ENCODE assay signal across 18 mouse cellular contexts in genomic region chr1:189784503-189784902, GRCm38 (mm10). TPM values are rescaled to one million over a fixed set of nuclear protein-coding genes. Genes with fewer than 3 reads are reported as not detected.
A peak's percentile ranks its signal among the peaks of the same experiment; 100 is the strongest.
DNase-seq lines count a peak whose midpoint lies in the region; ATAC-seq and TF ChIP-seq lines count a peak whose summit lies in the region.
"Had no signal": no experiment of that assay in that cellular context is flagged by ENCODE, and none has a peak within 500 bp of the region (broad histone marks: within the 10 kb centered on the region; RNA-seq: fewer than 3 reads in every experiment).

No protein-coding gene starts in this region.

- TF ChIP-seq CTCF in lung, adult 2 months (IDR thresholded peaks at IDR 0.05; ENCODE audit: insufficient read depth, low read length): no peak

- intact Hi-C loops in heart, postnatal 10 days (cut with DNase I): no loop called here

- peaks cover 46% of the 10 kb centered on the region for H3K4me1 ChIP-seq in limb, embryonic 15.5 days
- H3K4me1 ChIP-seq in limb, embryonic 10.5 days: peaks cover 17% of the 10 kb centered on the region
- peaks cover 55% of the 10 kb centered on the region for H3K4me1 ChIP-seq in embryonic facial prominence, embryonic 15.5 days
- H3K4me1 ChIP-seq in lung, adult 2 months (ENCODE audit: control insufficient read depth, insufficient read depth, low read length): peaks cover 12% of the 10 kb centered on the region
- H3K4me1 ChIP-seq in stomach, embryonic 15.5 days: peaks cover 33% of the 10 kb centered on the region

- H3K9ac ChIP-seq in limb, embryonic 15.5 days: no peak overlapping the region
- H3K9ac ChIP-seq in embryonic facial prominence, embryonic 15.5 days: no peak overlapping the region
- no peak overlapping the region for H3K9ac ChIP-seq in stomach, embryonic 15.5 days
- H3K9ac ChIP-seq: hindbrain, embryonic 14.5 days; midbrain, embryonic 13.5 days had no signal

- no peak overlapping the region for H3K4me3 ChIP-seq in limb, embryonic 15.5 days
- H3K4me3 ChIP-seq in limb, embryonic 10.5 days: no peak overlapping the region
- H3K4me3 ChIP-seq in embryonic facial prominence, embryonic 15.5 days (replicated peaks): no peak overlapping the region
- no peak overlapping the region for H3K4me3 ChIP-seq in lung, adult 2 months (replicated peaks; ENCODE audit: extremely low read depth, low read depth, low read length)
- no peak overlapping the region for H3K4me3 ChIP-seq in stomach, embryonic 15.5 days (replicated peaks)
- H3K4me3 ChIP-seq: erythroblast, embryonic 14.5 days; midbrain, embryonic 13.5 days had no signal

- H3K9me3 ChIP-seq in limb, embryonic 15.5 days: no peaks in the 10 kb centered on the region
- no peaks in the 10 kb centered on the region for H3K9me3 ChIP-seq in limb, embryonic 10.5 days (replicated peaks)
- H3K9me3 ChIP-seq in embryonic facial prominence, embryonic 15.5 days (replicated peaks): no peaks in the 10 kb centered on the region
- no peaks in the 10 kb centered on the region for H3K9me3 ChIP-seq in stomach, embryonic 15.5 days
- H3K9me3 ChIP-seq: midbrain, embryonic 13.5 days had no signal

- DNase-seq in limb, embryonic 10.5 days (ENCODE audit: low spot score): no peak
- DNase-seq in lung, adult 2 months: peak; percentile 17
- DNase-seq in heart, postnatal 10 days: no peak
- no peak for DNase-seq in right cerebral cortex, adult 2 months (ENCODE audit: low spot score in 2 of 2)
- DNase-seq: adrenal gland, postnatal 25 days; cerebellum, adult 9-10 months; kidney, adult 8-10 months; right cerebral cortex, postnatal 14 days had no signal

- 0 out of 2 replicates have a peak, but pooled peaks cover 9% of the 10 kb centered on the region for H3K36me3 ChIP-seq in limb, embryonic 15.5 days
- no peaks in the 10 kb centered on the region for H3K36me3 ChIP-seq in limb, embryonic 10.5 days
- H3K36me3 ChIP-seq in embryonic facial prominence, embryonic 15.5 days: no peaks in the 10 kb centered on the region
- H3K36me3 ChIP-seq in stomach, embryonic 15.5 days: no peaks in the 10 kb centered on the region
- H3K36me3 ChIP-seq: midbrain, embryonic 13.5 days had no signal

- no peak overlapping the region for H3K4me2 ChIP-seq in limb, embryonic 15.5 days
- H3K4me2 ChIP-seq in embryonic facial prominence, embryonic 15.5 days (replicated peaks): no peak overlapping the region
- H3K4me2 ChIP-seq in stomach, embryonic 15.5 days: no peak overlapping the region
- H3K4me2 ChIP-seq: hindbrain, embryonic 14.5 days; liver, embryonic 11.5 days; midbrain, embryonic 13.5 days had no signal

- no peak for TF ChIP-seq POLR2A in lung, adult 2 months (IDR thresholded peaks at IDR 0.05; ENCODE audit: borderline replicate concordance, extremely low read depth, low read depth, low read length)

- no peaks in the 10 kb centered on the region for H3K27me3 ChIP-seq in limb, embryonic 15.5 days
- no peaks in the 10 kb centered on the region for H3K27me3 ChIP-seq in limb, embryonic 10.5 days (ENCODE audit: low read depth, poor library complexity, severe bottlenecking)
- no peaks in the 10 kb centered on the region for H3K27me3 ChIP-seq in embryonic facial prominence, embryonic 15.5 days
- H3K27me3 ChIP-seq in stomach, embryonic 15.5 days (replicated peaks): no peaks in the 10 kb centered on the region

- H3K27ac ChIP-seq in limb, embryonic 15.5 days: peak overlapping the region; percentile 65
- no peak overlapping the region for H3K27ac ChIP-seq in limb, embryonic 10.5 days
- peak overlapping the region; percentile 44; the same call in 1 of the 2 replicates for H3K27ac ChIP-seq in embryonic facial prominence, embryonic 15.5 days (replicated peaks)
- peak overlapping the region; percentile 1; the same call in 1 of the 2 replicates for H3K27ac ChIP-seq in stomach, embryonic 15.5 days
- H3K27ac ChIP-seq: hindbrain, embryonic 14.5 days; macrophage; midbrain, embryonic 13.5 days had no signal

- no peak for ATAC-seq in limb, embryonic 15.5 days (ENCODE audit: insufficient number of reproducible peaks, low FRiP score, low TSS enrichment, low read depth)
- no peak for ATAC-seq in embryonic facial prominence, embryonic 15.5 days (ENCODE audit: insufficient number of reproducible peaks, low FRiP score, low TSS enrichment, low read depth)
- no peak for ATAC-seq in stomach, embryonic 15.5 days (ENCODE audit: insufficient read depth, low FRiP score, low read depth)
- ATAC-seq: activated CD4-positive, CD25-positive, alpha-beta regulatory T cell, adult 4 months; CD4-positive, CD25-positive, alpha-beta regulatory T cell, adult 4 months; midbrain, embryonic 13.5 days had no signal

- WGBS in limb, embryonic 15.5 days: 46% methylated on average over 7 of the region's 7 CpGs
- WGBS in limb, embryonic 10.5 days: 83% methylated on average over 7 of the region's 7 CpGs
- WGBS in embryonic facial prominence, embryonic 15.5 days: 48% methylated on average over 7 of the region's 7 CpGs
- 57% methylated on average over 7 of the region's 7 CpGs for WGBS in lung, adult 2 months
- 27% methylated on average over 7 of the region's 7 CpGs for WGBS in stomach, embryonic 15.5 days

RNA-seq across cellular contexts. Expression of gene Ptpn14, which starts 56.4 kb away (rescaled TPM):
- 11.8 and 12.9 TPM in 2 replicates for polyA plus RNA-seq in limb, embryonic 15.5 days (2015; fragmentation: Nextera tagmentation; extraction: Ambion mirVana)
- polyA plus RNA-seq in limb, embryonic 10.5 days (2016; fragmentation: Nextera tagmentation; extraction: Ambion mirVana): 5.4 and 6.3 TPM in 2 replicates
- polyA plus RNA-seq in embryonic facial prominence, embryonic 15.5 days (2015; fragmentation: Nextera tagmentation; extraction: Ambion mirVana): 10.7 and 10.8 TPM in 2 replicates
- polyA plus RNA-seq in lung, adult 2 months (2012; rRNA removed): 18.9 and 19.7 TPM in 2 replicates
- polyA plus RNA-seq in stomach, embryonic 15.5 days (2015; fragmentation: Nextera tagmentation; extraction: Ambion mirVana): 7.6 and 10.0 TPM in 2 replicates
- 10 to 100 TPM; 34.4 to 35.2 TPM for total RNA-seq in heart, postnatal 10 days (2021)
- polyA plus RNA-seq: erythroblast, embryonic 14.5 days had no signal
